Mouse (Mus musculus): ENCODE results near the gene Mef2d.

The Mef2d gene

GRCm38 (mm10) chr3:88141787-88142523 lies at the start of gene Mef2d:
Gene Mef2d (plus strand): TSS chr3:88142372.
- peak; percentile 82 for DNase-seq (ENCODE audit: low spot score)

- DNase-seq (ENCODE audit: low spot score): no peak
These were observed 48.0 kb upstream of the Mef2d start for GRCm38 (mm10) chr3:88094126-88094525.

- DNase-seq (ENCODE audit: low spot score): no peak
These were observed 44.5 kb upstream of the Mef2d start for GRCm38 (mm10) chr3:88097666-88098065.

GRCm38 (mm10) chr3:88100251-88100650 lies 41.9 kb upstream of the Mef2d start:
- no peak for DNase-seq (ENCODE audit: low spot score)

GRCm38 (mm10) chr3:88101736-88102135 lies 40.4 kb upstream of the Mef2d start:
- DNase-seq (ENCODE audit: low spot score): no peak

- no peak for DNase-seq (ENCODE audit: low spot score)
These were observed 40.0 kb upstream of the Mef2d start for GRCm38 (mm10) chr3:88102196-88102595.

GRCm38 (mm10) chr3:88102611-88103010 lies 39.6 kb upstream of the Mef2d start:
- no peak for DNase-seq (ENCODE audit: low spot score)

- no peak for DNase-seq (ENCODE audit: low spot score)
These were observed 36.0 kb upstream of the Mef2d start for GRCm38 (mm10) chr3:88106126-88106525.

GRCm38 (mm10) chr3:88109126-88109525 lies 33.0 kb upstream of the Mef2d start:
- no peak for DNase-seq (ENCODE audit: low spot score)

GRCm38 (mm10) chr3:88114396-88114795 lies 27.8 kb upstream of the Mef2d start:
- DNase-seq (ENCODE audit: low spot score): no peak

- DNase-seq (ENCODE audit: low spot score): no peak
These were observed 22.0 kb upstream of the Mef2d start for GRCm38 (mm10) chr3:88120117-88120651.

GRCm38 (mm10) chr3:88121164-88122131 lies 20.7 kb upstream of the Mef2d start:
- DNase-seq (ENCODE audit: low spot score): no peak

GRCm38 (mm10) chr3:88125195-88125594 lies 17.0 kb upstream of the Mef2d start:
- DNase-seq (ENCODE audit: low spot score): no peak

- no peak for DNase-seq (ENCODE audit: low spot score)
These were observed 16.0 kb upstream of the Mef2d start for GRCm38 (mm10) chr3:88126181-88126580.

GRCm38 (mm10) chr3:88127636-88128035 lies 14.5 kb upstream of the Mef2d start:
- DNase-seq (ENCODE audit: low spot score): no peak

- no peak for DNase-seq (ENCODE audit: low spot score)
These were observed 14.1 kb upstream of the Mef2d start for GRCm38 (mm10) chr3:88128056-88128455.

- no peak for DNase-seq (ENCODE audit: low spot score)
These were observed 13.2 kb upstream of the Mef2d start for GRCm38 (mm10) chr3:88129006-88129405.

GRCm38 (mm10) chr3:88131071-88131470 lies 11.1 kb upstream of the Mef2d start:
- no peak for DNase-seq (ENCODE audit: low spot score)

GRCm38 (mm10) chr3:88132492-88132891 lies 9.7 kb upstream of the Mef2d start:
- DNase-seq (ENCODE audit: low spot score): no peak

- DNase-seq (ENCODE audit: low spot score): no peak
These were observed 8.9 kb upstream of the Mef2d start for GRCm38 (mm10) chr3:88133187-88133771.

GRCm38 (mm10) chr3:88136346-88136745 lies 5.8 kb upstream of the Mef2d start:
- DNase-seq (ENCODE audit: low spot score): no peak

- no peak for DNase-seq (ENCODE audit: low spot score)
These were observed 5.2 kb upstream of the Mef2d start for GRCm38 (mm10) chr3:88136945-88137494.

All from layer of hippocampus, adult 9-10 months (tissue).